Mouse (Mus musculus) frontal cortex, adult 2 months (tissue): ENCODE data around the gene Zkscan4. TPM values are rescaled to one million over a fixed set of nuclear protein-coding genes. Genes with fewer than 3 reads are reported as not detected.
A peak's percentile ranks its signal among the peaks of the same experiment; 100 is the strongest.

Experiments
- DNase-seq, 2 experiments: peaks; one replicate each; pipeline ENCODE4 v3.0.0; 2022; ENCODE audit warnings: low spot score in 1 of 2; ENCODE audit errors: extremely low spot score in 1 of 2
- polyA plus RNA-seq: library from polyadenylated mRNA; depleted of rRNA; stranded (reverse); fragments of >200 nt; gene quantifications from 2 replicates; pipeline ENCODE4 v1.2.3, GENCODE M21; 2012; rRNA removed

Gene Zkscan4
- polyA plus RNA-seq, 1 experiment: 4.8 TPM

DNA sequence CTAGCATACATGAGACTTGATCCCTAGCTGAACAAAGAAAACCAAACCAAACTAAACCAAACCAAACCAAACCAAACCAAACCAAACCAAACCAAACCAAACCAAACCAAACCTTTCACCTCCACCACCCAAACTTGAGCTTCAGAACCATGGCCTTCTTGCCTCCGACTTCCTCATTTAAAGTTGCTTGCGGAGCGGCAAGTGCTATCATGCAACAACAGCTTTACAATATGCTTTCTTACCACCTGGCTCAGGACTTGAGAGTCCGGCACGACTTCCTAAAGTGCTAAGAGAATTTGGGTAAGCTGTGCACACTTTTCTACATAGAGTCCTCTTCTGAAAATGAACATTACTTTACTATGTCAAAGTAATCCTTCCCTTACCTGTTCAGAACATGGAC is 23.6 kb downstream of the Zkscan4 start:
- no peak for DNase-seq

DNA sequence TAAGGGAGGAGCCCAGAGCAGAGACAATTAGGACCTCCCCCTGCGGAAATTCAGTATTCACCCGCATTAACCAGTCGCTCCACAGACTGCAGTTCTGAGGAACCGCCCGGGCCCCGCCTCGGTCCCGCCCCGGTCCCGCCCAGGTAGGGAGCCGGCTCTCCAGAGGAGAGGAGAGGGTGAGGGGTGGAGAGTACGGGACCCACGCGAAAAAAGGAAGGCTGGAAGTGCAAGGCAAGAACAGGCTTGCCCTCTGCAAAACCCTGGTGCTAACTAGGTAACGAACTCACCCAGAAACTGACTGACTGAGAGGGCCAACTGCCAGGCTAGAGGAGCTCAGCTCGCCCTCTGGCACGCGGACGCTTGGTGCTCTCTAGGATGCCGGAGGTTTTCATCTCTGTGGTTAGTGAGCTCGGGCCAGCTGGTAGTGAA is 27.5 kb downstream of the Zkscan4 start:
- DNase-seq: peak; percentile 36 to 79

DNA sequence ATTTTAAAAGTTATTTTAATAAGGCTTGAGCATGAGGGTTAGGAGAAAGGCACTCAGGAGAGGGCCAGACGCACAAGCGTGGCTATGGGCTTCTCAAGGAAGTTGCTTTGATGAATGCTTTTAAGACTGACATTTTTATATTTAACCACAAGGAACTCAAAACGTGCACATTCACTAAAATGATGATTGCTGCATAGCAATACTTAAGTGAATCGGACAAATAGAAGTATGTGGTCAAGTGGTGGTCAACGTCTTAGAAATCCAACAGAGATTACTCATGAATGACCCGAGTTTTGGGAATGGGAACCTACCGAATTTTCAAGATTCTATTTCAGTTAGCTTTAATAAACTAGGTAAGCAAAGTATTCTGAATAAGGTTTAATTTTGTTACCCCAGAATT is 51.4 kb downstream of the Zkscan4 start:
- no peak for DNase-seq

DNA sequence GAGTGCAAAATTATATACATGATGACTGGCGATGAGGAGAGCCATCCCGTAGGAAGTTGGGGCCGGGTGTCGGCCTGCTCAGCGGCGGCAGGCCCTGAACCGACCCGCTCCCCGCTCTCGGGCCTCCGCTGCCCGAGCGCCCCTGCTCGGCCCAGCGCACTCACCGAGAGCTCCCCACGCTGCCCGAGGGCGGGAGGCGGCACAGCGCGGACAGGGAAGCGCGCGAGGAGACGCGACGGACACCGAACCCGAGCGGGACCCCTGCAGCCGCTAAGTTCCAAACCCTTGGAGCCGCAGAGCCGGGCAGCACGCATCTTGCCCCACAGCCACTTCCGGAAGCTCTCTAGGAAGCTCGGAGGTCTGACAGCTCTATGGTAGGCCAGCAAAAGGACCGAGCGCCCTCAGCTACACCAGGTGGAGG is 52.1 kb downstream of the Zkscan4 start, which contains the start of gene Zkscan8:
Zkscan8 (minus strand) TSS at position 340 of the 421 bp plus-strand sequence.
- peak; percentile 74 to 91 for DNase-seq

Other genes with a start within 250 kb of the Zkscan4 start
- gene Gpx5, start 186.2 kb upstream of the Zkscan4 start, polyA plus RNA-seq: 0.08 TPM in 1 of 2 replicates, not detected in the other
- 0.50 and 1.3 TPM in 2 replicates for gene Gpx6, start 166.8 kb upstream of the Zkscan4 start, polyA plus RNA-seq
- gene Olfr1367, start 132.0 kb upstream of the Zkscan4 start, polyA plus RNA-seq: not detected in 2 replicates
- gene Zscan12, start 116.1 kb upstream of the Zkscan4 start, polyA plus RNA-seq: 6.7 and 6.8 TPM in 2 replicates
- gene Zkscan3, start 76.2 kb upstream of the Zkscan4 start, polyA plus RNA-seq: 47.9 and 52.0 TPM in 2 replicates
- gene Pgbd1, start 37.8 kb upstream of the Zkscan4 start, polyA plus RNA-seq: 2.5 and 3.1 TPM in 2 replicates
- 61.5 and 66.1 TPM in 2 replicates for gene Zscan26, start 25.2 kb upstream of the Zkscan4 start, polyA plus RNA-seq
- gene Nkapl, start 10.4 kb upstream of the Zkscan4 start, polyA plus RNA-seq: 0.42 and 0.59 TPM in 2 replicates
- gene Gm10065, start 534 bp downstream of the Zkscan4 start, polyA plus RNA-seq: not detected in 2 replicates
- 1.6 and 1.9 TPM in 2 replicates for gene AK157302, start 16.3 kb downstream of the Zkscan4 start, polyA plus RNA-seq
- gene Gm11273, start 22.5 kb downstream of the Zkscan4 start, polyA plus RNA-seq: 15.3 and 32.5 TPM in 2 replicates
- 7.9 and 8.6 TPM in 2 replicates for gene Zkscan8, start 52.2 kb downstream of the Zkscan4 start, polyA plus RNA-seq
- not detected in 2 replicates for gene Olfr1366, start 63.9 kb downstream of the Zkscan4 start, polyA plus RNA-seq
- not detected in 2 replicates for gene Olfr1535, start 81.0 kb downstream of the Zkscan4 start, polyA plus RNA-seq
- gene Olfr1364, start 102.9 kb downstream of the Zkscan4 start, polyA plus RNA-seq: 0.29 TPM in 1 of 2 replicates, not detected in the other
- not detected in 2 replicates for gene Olfr1362, start 135.1 kb downstream of the Zkscan4 start, polyA plus RNA-seq
- not detected in 2 replicates for gene Olfr11, start 163.6 kb downstream of the Zkscan4 start, polyA plus RNA-seq
- not detected in 2 replicates for gene Olfr1361, start 184.5 kb downstream of the Zkscan4 start, polyA plus RNA-seq
- not detected in 2 replicates for gene Olfr1360, start 198.5 kb downstream of the Zkscan4 start, polyA plus RNA-seq
- not detected in 2 replicates for gene Olfr1359, start 219.2 kb downstream of the Zkscan4 start, polyA plus RNA-seq
- not detected in 2 replicates for gene Hist1h2bl, start 237.2 kb downstream of the Zkscan4 start, polyA plus RNA-seq
- 1.2 and 1.5 TPM in 2 replicates for gene Hist1h2ai, start 237.5 kb downstream of the Zkscan4 start, polyA plus RNA-seq
- 1.8 TPM in 2 replicates for gene Hist1h3h, start 238.8 kb downstream of the Zkscan4 start, polyA plus RNA-seq
- gene Hist1h2bm, start 243.1 kb downstream of the Zkscan4 start, polyA plus RNA-seq: 0.52 and 0.80 TPM in 2 replicates